Mouse (Mus musculus): ENCODE data around the gene Spata21. TPM values are rescaled to one million over a fixed set of nuclear protein-coding genes. Genes with fewer than 3 reads are reported as not detected.

The Spata21 gene
- polyA plus RNA-seq (2014; fragmentation: Nextera tagmentation; extraction: Ambion mirVana), result not detected in 2 replicates

DNA sequence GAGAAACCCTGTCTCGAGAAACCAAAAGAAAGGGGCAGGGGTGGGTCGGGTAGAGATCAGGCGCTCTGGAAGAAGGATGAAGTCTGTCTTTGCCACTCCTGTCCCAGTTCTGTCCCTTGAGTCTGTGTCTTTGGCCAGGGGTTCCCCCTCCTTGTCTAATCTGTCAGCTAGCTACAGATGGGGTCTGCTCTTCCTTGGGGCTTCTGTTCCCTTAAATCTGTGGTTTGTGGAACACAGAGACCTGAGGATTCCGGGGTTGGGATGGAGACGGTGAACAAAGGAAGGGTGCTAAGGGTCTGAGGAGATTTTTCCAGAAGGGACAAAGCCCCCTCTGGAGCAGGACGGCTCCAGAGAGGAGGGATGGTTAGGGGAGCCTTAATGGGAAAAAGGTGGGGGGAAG lies at the start of gene Spata21:
Spata21 (plus strand) TSS at position 301 of the 400 bp plus-strand sequence.
- DNase-seq (ENCODE audit: low spot score, missing footprints) (no peak), ATAC-seq (ENCODE audit: low FRiP score) (no peak)
- no peak within 1 kb of the TSS for H3K4me3 ChIP-seq (ENCODE audit: low read depth, low read length)
- H3K27ac ChIP-seq (ENCODE audit: low read depth, low read length), result no peak within 1 kb of the TSS
- H3K4me1 ChIP-seq (ENCODE audit: control insufficient read depth, insufficient read depth, low read length), result no peaks in the 10 kb centered on the region
- H3K27me3 ChIP-seq (ENCODE audit: control insufficient read depth, insufficient read depth, low read length), result no peaks in the 10 kb centered on the region
- H3K36me3 ChIP-seq (ENCODE audit: control insufficient read depth, insufficient read depth, low read length), result no peaks in the 10 kb centered on the region
- no peaks in the 10 kb centered on the region for H3K9me3 ChIP-seq (ENCODE audit: control insufficient read depth, low read length)
- no peak within 1 kb of the TSS for H3K4me2 ChIP-seq
- WGBS, result 70% methylated on average over 6 of the region's 6 CpGs
- no peak within 1 kb of the TSS for H3K9ac ChIP-seq (ENCODE audit: low read length)

DNA sequence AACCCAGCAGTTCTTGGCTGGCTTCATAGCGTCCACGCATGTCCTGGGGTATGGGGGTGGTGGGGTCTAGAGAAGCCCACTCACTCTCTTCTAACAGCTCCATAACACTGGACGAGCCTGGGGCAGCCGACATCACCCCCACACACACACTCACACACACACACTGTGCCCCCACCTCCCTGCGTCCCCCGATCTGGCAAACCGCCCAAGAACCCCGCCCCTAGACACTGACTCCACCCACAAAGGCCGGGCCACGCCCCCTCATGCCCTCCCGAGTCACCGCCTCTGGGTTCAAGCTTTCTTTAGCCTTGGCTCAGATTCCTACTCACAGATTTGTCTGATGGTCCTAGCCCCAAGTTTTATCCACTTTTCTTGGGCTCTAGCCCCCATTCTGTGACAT lies 47.0 kb upstream of the Spata21 start:
- H3K4me1 ChIP-seq (ENCODE audit: control insufficient read depth, insufficient read depth, low read length), result no peaks in the 10 kb centered on the region
- no peak overlapping the region for H3K4me3 ChIP-seq (ENCODE audit: low read depth, low read length)
- H3K9me3 ChIP-seq (ENCODE audit: control insufficient read depth, low read length), result no peaks in the 10 kb centered on the region
- no peaks in the 10 kb centered on the region for H3K27me3 ChIP-seq (ENCODE audit: control insufficient read depth, insufficient read depth, low read length)
- H3K27ac ChIP-seq (ENCODE audit: low read depth, low read length), result no peak overlapping the region
- 64% methylated on average over 12 of the region's 12 CpGs for WGBS
- no peak overlapping the region for H3K4me2 ChIP-seq
- peaks cover 8% of the 10 kb centered on the region; the same call in 1 of the 2 replicates for H3K36me3 ChIP-seq (ENCODE audit: control insufficient read depth, insufficient read depth, low read length)
- ATAC-seq (ENCODE audit: low FRiP score), result no peak
- H3K9ac ChIP-seq (ENCODE audit: low read length), result no peak overlapping the region
- DNase-seq (ENCODE audit: low spot score, missing footprints), result no peak

DNA sequence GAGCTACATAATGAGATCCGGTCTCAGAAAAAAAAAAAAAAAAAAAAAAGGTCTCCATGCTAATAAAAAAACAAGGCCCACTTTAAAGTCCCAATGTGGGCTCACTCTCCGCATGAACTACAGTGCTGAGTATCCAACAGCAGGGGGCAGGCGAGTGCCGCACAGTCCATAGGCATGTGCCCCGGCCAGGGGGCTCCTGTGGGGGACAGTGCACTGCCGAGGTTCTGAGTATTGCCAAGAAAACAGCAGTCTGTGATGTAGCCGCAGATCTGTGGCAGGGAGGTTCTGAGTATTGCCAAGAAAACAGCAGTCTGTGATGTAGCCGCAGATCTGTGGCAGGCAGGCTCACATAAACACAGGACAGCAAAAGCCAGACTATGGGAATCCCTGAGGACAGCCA lies 43.3 kb upstream of the Spata21 start:
- H3K9me3 ChIP-seq (ENCODE audit: control insufficient read depth, low read length), result no peaks in the 10 kb centered on the region
- H3K4me2 ChIP-seq, result no peak overlapping the region
- H3K36me3 ChIP-seq (ENCODE audit: control insufficient read depth, insufficient read depth, low read length), result peaks cover 8% of the 10 kb centered on the region
- H3K4me1 ChIP-seq (ENCODE audit: control insufficient read depth, insufficient read depth, low read length), result peaks cover 17% of the 10 kb centered on the region
- H3K4me3 ChIP-seq (ENCODE audit: low read depth, low read length), result no peak overlapping the region
- H3K9ac ChIP-seq (ENCODE audit: low read length), result no peak overlapping the region
- no peaks in the 10 kb centered on the region for H3K27me3 ChIP-seq (ENCODE audit: control insufficient read depth, insufficient read depth, low read length)
- H3K27ac ChIP-seq (ENCODE audit: low read depth, low read length), result no peak overlapping the region
- peak; percentile 95 for DNase-seq (ENCODE audit: low spot score, missing footprints)
- 22% methylated on average over 8 of the region's 8 CpGs for WGBS
- peak; percentile 61; the same call in 1 of the 2 replicates for ATAC-seq (ENCODE audit: low FRiP score)

DNA sequence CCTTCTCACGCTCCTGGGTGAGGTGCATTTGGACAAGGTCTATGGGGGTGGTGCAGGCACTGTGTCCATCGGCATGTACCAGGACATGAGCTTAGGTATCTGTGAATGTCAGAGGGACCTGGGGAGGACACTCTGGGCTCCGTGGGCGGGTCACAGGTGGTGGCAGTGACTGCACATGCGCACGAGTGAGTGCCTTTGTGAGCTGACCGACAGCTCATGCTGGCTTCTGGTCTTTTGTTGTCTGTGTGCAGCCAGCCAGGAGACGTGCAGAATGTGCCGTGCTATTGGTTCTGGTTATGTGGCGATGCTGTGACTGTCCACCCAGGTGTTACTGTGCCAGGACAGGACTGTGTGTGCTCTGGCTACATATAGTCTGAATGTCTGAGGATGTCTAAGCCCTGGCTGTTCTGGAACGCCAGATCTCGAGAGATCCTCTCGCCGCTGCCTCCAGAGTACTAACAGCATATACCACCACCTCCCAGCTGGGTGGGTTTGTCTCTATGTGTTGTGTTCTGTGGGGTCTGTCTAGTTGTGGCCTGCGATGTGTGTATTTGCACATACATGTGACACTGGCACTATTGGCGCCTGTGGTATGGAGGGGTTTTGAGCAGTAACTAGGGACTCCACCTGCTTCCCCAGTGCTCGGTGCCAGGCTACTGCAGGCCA lies 39.2 kb upstream of the Spata21 start:
- Histone ChIP-seq H3K27ac (ENCODE audit: low read depth, low read length) (peak overlapping the region; percentile 89), H3K4me1 (ENCODE audit: control insufficient read depth, insufficient read depth, low read length) (peaks cover 46% of the 10 kb centered on the region), H3K9ac (ENCODE audit: low read length) (peak overlapping the region; percentile 2), H3K36me3 (ENCODE audit: control insufficient read depth, insufficient read depth, low read length) (peaks cover 6% of the 10 kb centered on the region), H3K4me3 (ENCODE audit: low read depth, low read length) (no peak overlapping the region), H3K9me3 (ENCODE audit: control insufficient read depth, low read length) (no peaks in the 10 kb centered on the region), H3K4me2 (peak overlapping the region; percentile 26; the same call in 1 of the 2 replicates), H3K27me3 (ENCODE audit: control insufficient read depth, insufficient read depth, low read length) (no peaks in the 10 kb centered on the region)
- WGBS, result 35% methylated on average over 17 of the region's 17 CpGs
- ATAC-seq (ENCODE audit: low FRiP score) (peak; percentile 26), DNase-seq (ENCODE audit: low spot score, missing footprints) (peak; percentile 89)

DNA sequence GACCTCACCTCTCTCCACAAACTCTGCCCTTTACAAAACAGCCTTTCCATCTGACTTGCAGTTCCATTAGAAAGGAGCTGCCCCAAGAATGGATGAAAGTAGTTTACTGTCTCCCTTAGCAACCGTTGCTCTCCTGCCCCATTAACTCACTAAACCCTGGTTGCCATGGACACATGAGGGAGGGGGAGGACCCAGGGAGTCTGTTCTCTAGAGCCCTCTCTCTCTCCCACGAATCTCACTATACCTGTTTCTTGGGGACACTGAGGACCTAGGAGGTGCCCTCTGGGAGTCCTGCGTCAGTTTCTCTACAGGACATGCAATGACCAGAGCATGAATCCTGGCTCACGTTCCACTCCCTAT lies 38.7 kb upstream of the Spata21 start:
- 20% methylated on average over 4 of the region's 4 CpGs for WGBS
- Histone ChIP-seq H3K27ac (ENCODE audit: low read depth, low read length) (peak overlapping the region; percentile 89), H3K36me3 (ENCODE audit: control insufficient read depth, insufficient read depth, low read length) (peaks cover 6% of the 10 kb centered on the region), H3K9me3 (ENCODE audit: control insufficient read depth, low read length) (no peaks in the 10 kb centered on the region), H3K4me1 (ENCODE audit: control insufficient read depth, insufficient read depth, low read length) (peaks cover 51% of the 10 kb centered on the region), H3K4me2 (peak overlapping the region; percentile 26; the same call in 1 of the 2 replicates), H3K9ac (ENCODE audit: low read length) (no peak overlapping the region), H3K4me3 (ENCODE audit: low read depth, low read length) (no peak overlapping the region), H3K27me3 (ENCODE audit: control insufficient read depth, insufficient read depth, low read length) (no peaks in the 10 kb centered on the region)
- ATAC-seq (ENCODE audit: low FRiP score) (peak; percentile 68), DNase-seq (ENCODE audit: low spot score, missing footprints) (peak; percentile 97)

DNA sequence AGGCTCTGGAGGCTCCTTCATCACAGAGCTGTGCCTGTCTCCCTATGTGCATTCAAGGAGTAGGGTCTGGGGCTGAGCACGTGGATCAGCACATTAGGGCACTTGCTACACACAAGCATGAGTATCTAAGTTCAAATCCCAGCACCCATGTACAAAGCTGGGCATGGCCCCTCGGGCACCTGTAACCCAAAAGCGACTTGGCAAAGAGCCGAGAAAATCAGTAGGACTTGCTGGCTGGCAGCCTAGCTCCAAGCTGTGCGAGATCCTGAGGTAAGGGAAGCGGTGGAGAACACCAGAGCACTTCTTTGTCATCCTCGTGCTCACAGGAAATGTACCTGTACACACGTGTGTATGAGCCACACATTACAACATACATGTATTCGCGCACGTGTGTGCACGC lies 35.7 kb upstream of the Spata21 start:
- Histone ChIP-seq H3K27me3 (ENCODE audit: control insufficient read depth, insufficient read depth, low read length) (no peaks in the 10 kb centered on the region), H3K36me3 (ENCODE audit: control insufficient read depth, insufficient read depth, low read length) (peaks cover 2% of the 10 kb centered on the region; the same call in 1 of the 2 replicates), H3K4me1 (ENCODE audit: control insufficient read depth, insufficient read depth, low read length) (peaks cover 55% of the 10 kb centered on the region), H3K4me2 (no peak overlapping the region), H3K9me3 (ENCODE audit: control insufficient read depth, low read length) (no peaks in the 10 kb centered on the region), H3K4me3 (ENCODE audit: low read depth, low read length) (no peak overlapping the region), H3K27ac (ENCODE audit: low read depth, low read length) (no peak overlapping the region), H3K9ac (ENCODE audit: low read length) (peak overlapping the region; percentile 22; the same call in 1 of the 2 replicates)
- DNase-seq (ENCODE audit: low spot score, missing footprints), result no peak
- WGBS, result 74% methylated on average over 12 of the region's 12 CpGs
- ATAC-seq (ENCODE audit: low FRiP score), result no peak

DNA sequence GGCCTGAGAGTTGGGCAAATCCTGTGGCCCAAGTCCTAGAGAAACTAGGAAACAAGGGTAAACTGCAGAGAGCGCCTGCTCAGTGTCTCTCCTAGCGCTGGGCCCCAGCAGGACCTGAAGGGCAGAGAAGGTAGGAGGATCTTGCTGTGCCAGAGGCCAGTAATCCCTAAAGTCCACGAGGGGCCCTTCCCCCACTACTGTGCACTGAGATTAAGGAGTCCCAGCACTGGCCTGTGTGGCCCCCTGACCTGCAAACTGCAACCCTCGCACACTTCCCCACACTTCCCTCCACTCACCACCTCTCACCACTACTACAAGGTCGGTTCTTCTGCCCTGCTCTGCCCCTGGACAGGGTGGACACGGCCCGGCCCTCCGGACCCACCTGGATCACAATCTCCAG lies 35.0 kb upstream of the Spata21 start:
- Histone ChIP-seq H3K27me3 (ENCODE audit: control insufficient read depth, insufficient read depth, low read length) (no peaks in the 10 kb centered on the region), H3K4me2 (peak overlapping the region; percentile 38), H3K4me1 (ENCODE audit: control insufficient read depth, insufficient read depth, low read length) (peaks cover 53% of the 10 kb centered on the region), H3K4me3 (ENCODE audit: low read depth, low read length) (peak overlapping the region; percentile 5; the same call in 1 of the 2 replicates), H3K9me3 (ENCODE audit: control insufficient read depth, low read length) (no peaks in the 10 kb centered on the region), H3K9ac (ENCODE audit: low read length) (peak overlapping the region; percentile 47), H3K36me3 (ENCODE audit: control insufficient read depth, insufficient read depth, low read length) (peaks cover 2% of the 10 kb centered on the region; the same call in 1 of the 2 replicates), H3K27ac (ENCODE audit: low read depth, low read length) (peak overlapping the region; percentile 75)
- DNase-seq (ENCODE audit: low spot score, missing footprints), result peak; percentile 88
- no peak; the same call in 1 of the 2 replicates for ATAC-seq (ENCODE audit: low FRiP score)
- 24% methylated on average over 8 of the region's 8 CpGs for WGBS

DNA sequence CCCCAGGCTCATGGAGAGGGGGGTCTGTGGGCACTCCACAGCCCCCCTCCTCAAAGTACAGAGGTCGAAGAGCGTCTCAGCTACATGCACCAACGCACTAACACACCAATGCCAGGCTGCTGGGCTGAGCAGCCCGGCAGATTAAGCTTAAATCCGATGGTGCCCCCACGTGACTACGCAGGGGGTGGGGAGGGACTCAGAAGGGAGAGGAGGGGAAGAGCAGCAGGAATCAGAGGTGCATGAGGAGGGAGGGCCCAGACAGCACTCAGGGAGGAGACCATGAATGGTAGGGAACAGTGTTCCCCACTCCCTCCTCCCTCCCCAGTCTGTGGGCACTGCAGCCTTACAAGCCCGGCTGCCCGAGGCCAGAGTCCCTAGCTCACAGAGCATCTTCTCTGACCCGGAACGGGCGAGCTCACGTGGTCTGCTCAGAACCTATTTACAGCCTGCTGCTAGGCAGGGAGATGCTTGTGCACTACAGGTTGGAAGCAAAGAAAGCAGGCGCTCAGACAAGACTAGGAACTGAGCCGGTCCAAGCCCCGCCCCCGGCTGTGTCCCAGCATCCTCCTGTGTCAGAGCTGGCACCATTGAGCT lies 34.5 kb upstream of the Spata21 start:
- WGBS, result 4% methylated on average over 17 of the region's 17 CpGs
- peaks cover 2% of the 10 kb centered on the region; the same call in 1 of the 2 replicates for H3K36me3 ChIP-seq (ENCODE audit: control insufficient read depth, insufficient read depth, low read length)
- H3K27ac ChIP-seq (ENCODE audit: low read depth, low read length), result peak overlapping the region; percentile 75
- H3K9ac ChIP-seq (ENCODE audit: low read length), result peak overlapping the region; percentile 47
- ATAC-seq (ENCODE audit: low FRiP score) (peak; percentile 57), DNase-seq (ENCODE audit: low spot score, missing footprints) (peak; percentile 94)
- H3K27me3 ChIP-seq (ENCODE audit: control insufficient read depth, insufficient read depth, low read length), result no peaks in the 10 kb centered on the region
- H3K4me2 ChIP-seq, result peak overlapping the region; percentile 38
- no peaks in the 10 kb centered on the region for H3K9me3 ChIP-seq (ENCODE audit: control insufficient read depth, low read length)
- peaks cover 47% of the 10 kb centered on the region for H3K4me1 ChIP-seq (ENCODE audit: control insufficient read depth, insufficient read depth, low read length)
- H3K4me3 ChIP-seq (ENCODE audit: low read depth, low read length), result peak overlapping the region; percentile 5

DNA sequence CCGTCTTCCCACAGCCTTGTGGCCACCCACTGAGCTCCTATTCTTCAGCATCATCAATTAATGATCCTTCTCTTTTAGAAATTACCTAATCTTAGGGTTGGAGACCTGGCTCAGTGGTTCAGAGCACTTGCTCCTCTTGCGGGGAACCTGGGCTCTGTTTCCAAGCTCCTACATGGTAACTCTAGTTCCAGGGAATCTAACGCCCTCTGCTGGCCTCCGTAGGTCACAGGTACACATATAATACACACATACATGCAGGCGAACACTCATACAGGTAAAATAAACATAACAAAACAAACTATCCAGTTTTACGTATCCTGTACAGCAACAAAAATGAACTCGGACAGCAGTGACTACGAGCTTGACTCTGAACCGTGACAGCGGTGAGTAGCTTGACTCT lies 31.2 kb upstream of the Spata21 start:
- ATAC-seq (ENCODE audit: low FRiP score) (no peak), DNase-seq (ENCODE audit: low spot score, missing footprints) (no peak)
- Histone ChIP-seq H3K27me3 (ENCODE audit: control insufficient read depth, insufficient read depth, low read length) (no peaks in the 10 kb centered on the region), H3K36me3 (ENCODE audit: control insufficient read depth, insufficient read depth, low read length) (peaks cover 2% of the 10 kb centered on the region; the same call in 1 of the 2 replicates), H3K4me3 (ENCODE audit: low read depth, low read length) (no peak overlapping the region), H3K27ac (ENCODE audit: low read depth, low read length) (no peak overlapping the region), H3K4me2 (no peak overlapping the region), H3K4me1 (ENCODE audit: control insufficient read depth, insufficient read depth, low read length) (peaks cover 42% of the 10 kb centered on the region), H3K9me3 (ENCODE audit: control insufficient read depth, low read length) (no peaks in the 10 kb centered on the region), H3K9ac (ENCODE audit: low read length) (no peak overlapping the region)
- 94% methylated on average over 10 of the region's 10 CpGs for WGBS

All from midbrain, embryonic 11.5 days (tissue).